Mouse (Mus musculus) cerebellum, adult 9-10 months (tissue): ENCODE data around the gene Igdcc3.
"Not testable (repeated sequence)": the region's sequence is repeated elsewhere in the genome, so short reads cannot be mapped to it uniquely, and the experiment has no call there.

Source experiments
- DNase-seq: peaks from one replicate; pipeline ENCODE4 v3.0.0; 2022

The Igdcc3 gene

GRCm38 (mm10) chr9:65208293-65209179 lies 67.5 kb downstream of the Igdcc3 start:
- DNase-seq, result no peak

DNA sequence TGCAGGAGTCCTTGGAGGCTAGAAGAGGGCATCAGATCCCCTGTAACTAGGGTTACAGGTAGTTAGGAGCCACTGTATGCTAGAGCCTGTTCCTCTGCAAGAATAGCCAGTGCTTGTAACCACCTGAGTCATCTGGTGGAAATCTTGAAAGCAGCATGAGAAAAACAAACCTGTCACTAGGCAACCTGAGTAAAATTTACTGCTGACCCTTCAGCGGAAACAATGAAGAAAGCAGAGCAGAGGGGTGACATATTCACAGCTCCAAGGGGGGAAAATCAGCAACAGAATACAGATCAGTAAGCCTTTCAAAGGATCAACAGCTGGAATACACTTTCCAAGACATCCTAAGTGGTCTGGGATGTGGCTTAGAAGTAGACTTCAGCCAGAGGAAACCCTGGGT lies 70.6 kb downstream of the Igdcc3 start:
- no peak for DNase-seq

GRCm38 (mm10) chr9:65214425-65214777 lies 73.4 kb downstream of the Igdcc3 start:
- DNase-seq, result no peak

DNA sequence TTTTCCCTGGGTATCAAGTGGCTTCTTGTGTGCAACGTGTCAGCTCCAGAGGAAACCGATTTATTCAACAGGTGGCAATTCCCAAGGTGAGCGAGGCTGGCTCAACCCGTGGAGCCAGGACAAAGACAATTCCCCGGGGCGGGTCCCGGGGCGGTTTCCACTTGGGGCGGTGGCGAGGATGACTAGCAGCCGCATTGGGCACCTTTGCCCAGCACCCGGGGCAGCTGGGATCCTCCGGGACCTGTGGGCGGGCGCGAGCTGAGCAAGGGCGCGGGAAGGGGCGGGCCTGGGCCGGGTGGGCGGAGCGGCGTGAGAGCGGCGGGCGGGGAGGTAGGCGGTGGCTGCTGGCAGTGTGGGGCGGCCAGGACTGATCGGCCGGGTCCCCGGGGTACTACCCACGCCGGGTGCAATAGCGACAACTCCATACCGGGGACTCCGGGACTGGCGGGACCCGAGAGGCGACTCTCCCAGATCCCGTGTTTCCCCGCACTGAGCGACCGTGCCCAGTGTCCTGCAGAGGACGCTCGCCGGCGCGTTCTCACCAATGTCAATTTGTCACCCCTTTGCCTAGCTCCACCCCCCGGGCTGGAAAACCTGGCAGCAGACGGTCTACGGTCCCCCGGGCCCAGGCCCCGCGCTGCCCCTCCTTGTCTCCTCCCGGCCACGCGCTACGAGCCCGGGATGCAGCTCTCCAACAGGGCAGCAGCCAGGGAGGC lies 73.9 kb downstream of the Igdcc3 start:
- peak; percentile 89 for DNase-seq

GRCm38 (mm10) chr9:65215494-65216126 lies 74.6 kb downstream of the Igdcc3 start:
- DNase-seq, result no peak

- DNase-seq, result no peak
Observed at GRCm38 (mm10) chr9:65216972-65217371, 76.0 kb downstream of the Igdcc3 start.

DNA sequence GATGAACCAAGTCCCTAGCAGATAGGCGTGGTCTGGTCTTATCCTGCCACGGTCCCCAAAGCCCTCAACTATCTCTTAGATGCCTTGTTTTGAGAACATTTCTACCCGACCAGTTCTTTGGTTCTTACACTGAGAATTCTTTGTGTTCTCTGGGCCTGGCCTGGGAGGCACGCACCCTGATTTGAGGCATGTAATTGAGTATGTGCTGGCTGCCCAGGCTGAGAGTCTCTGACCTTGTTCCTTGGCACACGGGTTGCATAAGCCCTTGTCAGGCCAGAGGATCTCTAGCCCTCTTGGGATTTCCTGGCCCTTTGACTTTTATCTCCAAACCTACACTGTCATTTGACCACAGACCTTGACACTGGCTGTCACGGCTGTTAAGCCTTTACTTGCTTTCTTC lies 76.7 kb downstream of the Igdcc3 start:
- no peak for DNase-seq

GRCm38 (mm10) chr9:65218916-65219315 lies 77.9 kb downstream of the Igdcc3 start:
- DNase-seq, result no peak

- DNase-seq, result not testable (repeated sequence)
Observed at GRCm38 (mm10) chr9:65220398-65220797, 79.4 kb downstream of the Igdcc3 start.

DNA sequence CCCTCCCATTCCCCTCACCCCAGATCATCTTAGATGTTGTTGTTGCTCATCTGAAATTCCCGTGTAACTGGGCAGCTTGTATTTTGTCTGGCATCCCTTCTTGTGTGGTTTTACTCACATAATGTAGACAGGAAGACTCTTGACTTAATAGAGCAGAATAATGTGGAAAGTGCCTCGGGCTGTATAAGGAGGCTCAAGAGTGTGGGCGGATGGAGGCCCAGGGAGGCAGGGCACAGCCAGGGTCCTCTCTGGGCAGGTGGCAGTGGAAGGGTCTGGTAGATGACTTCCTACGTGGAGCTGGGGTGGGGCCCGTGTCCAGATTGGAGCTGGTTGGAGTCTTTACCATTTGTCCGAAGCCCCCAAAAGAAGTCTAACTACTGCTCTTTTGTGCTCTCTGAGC lies 82.9 kb downstream of the Igdcc3 start:
- no peak for DNase-seq

DNA sequence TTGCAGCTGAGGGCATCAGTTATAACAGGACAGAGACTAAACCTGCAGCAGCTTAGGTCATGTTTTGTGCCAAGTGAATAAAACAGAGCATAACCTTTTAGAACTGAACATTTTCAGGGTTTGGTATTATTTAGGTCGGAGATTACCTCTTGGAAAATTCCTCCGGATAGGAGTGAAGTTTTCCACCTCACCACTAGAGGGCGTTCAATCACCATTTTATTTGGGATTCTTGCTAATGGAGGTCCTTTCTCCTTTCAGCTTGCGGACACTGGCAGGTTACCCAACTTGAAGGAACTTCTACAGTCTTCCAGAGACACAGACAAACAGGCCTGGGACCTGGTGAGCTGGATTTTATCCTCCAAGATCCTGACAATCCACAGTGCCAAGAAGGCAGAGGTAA lies 84.8 kb downstream of the Igdcc3 start:
- DNase-seq, result peak; percentile 41

DNA sequence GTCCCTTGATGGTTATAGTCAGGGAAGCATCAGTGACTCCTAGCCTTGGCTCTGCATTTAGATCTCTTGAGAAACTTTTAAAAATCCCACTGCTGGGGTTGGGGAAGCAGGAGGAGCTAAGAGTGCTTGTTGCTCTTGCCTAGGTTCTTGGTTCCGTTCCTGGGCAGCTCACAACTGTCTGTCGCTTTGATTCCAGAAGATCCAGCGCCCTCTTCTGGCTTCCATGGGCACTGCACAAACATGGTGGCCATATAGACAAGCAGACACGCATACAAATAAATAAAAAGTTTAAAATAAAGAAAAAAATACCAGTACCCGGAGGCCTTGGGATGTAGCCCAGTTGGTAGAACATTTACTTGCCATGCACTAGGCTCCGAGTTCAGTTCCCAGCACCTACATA lies 89.3 kb downstream of the Igdcc3 start:
- DNase-seq, result no peak

DNA sequence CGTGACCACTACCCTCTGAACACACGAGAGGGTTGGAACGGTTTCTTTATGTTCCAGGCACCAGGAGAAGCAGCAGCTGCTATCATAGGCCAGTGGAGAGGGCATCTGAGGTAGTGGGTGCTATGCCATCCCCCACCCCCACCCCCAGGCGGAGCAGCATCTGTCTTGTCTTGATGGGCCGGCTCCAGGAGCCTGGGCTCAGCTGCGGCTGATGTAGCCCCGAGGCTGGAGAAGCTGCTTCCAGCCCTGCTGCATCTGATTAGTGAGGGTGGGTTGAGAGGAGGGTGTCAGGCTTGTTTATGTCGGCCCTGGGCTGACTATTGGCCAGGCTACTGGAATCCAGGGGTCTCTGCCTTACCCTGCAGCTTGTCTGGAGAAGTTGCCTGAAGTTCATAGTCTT lies 90.3 kb downstream of the Igdcc3 start:
- DNase-seq, result no peak

DNA sequence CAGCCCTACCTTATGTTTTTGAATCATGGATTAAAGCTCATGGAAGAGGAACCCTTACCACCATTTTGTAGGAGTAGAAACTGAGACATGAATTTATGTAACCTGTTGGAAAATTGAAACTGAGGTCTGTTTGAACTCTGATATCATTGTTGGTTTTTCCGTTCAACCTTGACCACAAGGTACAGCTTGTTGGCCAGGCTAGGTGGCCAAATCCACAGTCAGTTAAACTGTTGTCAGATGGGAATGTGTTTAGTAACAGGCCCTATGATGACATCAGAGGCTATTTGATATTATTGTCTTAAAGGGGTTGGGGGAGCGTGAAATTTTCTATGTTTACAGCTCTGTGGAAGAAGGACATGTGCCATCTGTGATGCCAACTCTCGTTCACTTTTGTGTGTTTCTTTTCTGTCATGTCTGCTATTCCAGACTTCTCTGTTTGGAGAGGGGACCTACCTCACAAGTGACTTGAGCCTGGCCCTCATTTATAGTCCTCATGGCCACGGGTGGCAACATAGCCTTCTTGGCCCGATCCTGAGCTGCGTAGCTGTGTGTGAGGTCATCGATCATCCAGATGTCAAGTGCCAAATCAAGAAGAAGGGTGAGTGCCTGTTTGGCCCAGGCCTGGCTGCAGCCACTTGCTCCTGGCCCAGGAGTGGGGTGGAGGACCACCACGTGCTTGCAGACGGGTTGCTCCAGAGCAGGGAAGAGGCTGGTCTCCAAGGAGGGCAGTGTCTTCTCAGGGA lies 92.4 kb downstream of the Igdcc3 start:
- DNase-seq, result no peak

GRCm38 (mm10) chr9:65234734-65235133 lies 93.7 kb downstream of the Igdcc3 start:
- no peak for DNase-seq
